Mouse (Mus musculus): ENCODE results near the gene Tmem210. TPM values are rescaled to one million over a fixed set of nuclear protein-coding genes. Genes with fewer than 3 reads are reported as not detected.

The Tmem210 gene
- total RNA-seq, 2 experiments from 2014 or later, result not detected

DNA sequence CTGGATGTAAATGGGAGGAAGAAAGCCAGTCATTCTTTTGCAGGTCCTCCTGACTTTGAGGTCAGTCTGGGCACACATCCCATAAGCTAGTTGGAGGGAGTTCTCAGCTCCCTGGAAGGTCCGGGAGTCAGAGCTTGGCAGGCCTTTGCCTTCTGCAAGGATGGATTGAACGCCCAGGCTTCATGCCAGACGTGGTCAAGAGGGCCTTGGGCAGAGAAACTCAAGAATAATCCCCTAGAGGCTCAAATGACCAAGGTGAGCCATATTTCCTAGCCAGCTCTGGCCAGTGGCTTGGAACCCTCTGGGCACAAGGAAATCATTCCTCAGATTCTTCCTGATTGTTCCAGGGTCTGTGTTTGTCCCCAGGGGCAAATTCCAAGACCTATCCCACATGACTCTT lies 23.1 kb upstream of the Tmem210 start:
- no peak for DNase-seq (ENCODE audit: low spot score in 2 of 2)

DNA sequence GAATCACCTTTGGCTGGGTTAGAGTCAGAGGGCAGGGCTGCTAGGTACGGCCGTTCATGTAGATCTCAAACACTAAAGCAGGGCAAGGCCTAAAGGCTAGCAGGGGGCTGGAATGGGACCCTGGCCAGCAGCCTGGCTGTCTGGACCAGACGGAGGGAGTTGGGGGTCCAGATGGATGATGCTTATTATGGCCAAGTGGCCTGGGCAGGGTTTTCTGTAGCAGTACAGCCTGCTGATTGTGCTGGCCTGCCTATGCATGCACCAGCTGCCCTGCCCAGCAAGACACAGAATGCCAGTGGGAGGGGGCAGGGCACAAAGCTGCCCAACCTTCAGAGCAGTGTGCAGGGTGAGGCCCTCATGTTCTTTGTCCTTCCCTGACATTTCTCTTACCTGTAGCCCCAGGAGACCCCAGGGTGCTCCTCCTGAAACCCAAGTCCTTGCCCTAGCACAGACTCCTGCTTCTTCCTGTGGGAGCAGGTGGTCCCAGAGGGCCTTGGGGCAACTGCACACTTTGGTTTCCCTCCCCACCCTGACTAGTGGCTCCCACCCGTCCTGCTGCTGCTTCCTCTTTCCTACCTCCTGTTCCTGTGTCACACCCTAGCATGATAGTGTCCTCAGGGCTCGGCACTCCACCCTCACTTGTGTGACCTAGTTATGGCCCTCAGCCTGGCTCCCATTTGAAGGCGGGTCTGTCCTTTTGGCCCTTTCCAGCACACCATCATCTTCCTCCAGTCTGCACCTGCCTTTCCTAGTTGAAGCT lies 21.9 kb upstream of the Tmem210 start:
- DNase-seq (ENCODE audit: low spot score in 2 of 2), result peak in 1 of 2 experiments; percentile 52

DNA sequence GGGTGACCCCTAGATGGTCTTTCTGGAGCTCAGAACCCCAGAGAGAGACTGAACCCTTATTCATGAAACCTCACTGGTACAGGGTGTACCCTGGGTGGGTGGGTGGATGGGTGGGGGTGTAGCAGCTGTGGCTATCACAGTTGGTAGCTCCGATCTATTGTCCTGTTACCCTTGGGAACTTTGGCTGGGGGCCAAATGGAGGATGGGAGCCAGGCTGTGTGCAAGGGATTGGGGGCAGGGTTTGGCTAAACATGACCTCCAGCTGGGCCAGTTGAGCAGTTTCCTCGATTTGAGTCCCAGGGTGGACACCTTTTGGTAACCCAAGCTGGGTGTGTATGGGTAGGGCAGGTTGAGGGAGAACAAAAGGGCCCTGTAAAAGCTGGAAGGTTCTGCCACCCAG lies 21.2 kb upstream of the Tmem210 start:
- DNase-seq (ENCODE audit: low spot score in 2 of 2), result peak in 1 of 2 experiments; percentile 65

GRCm38 (mm10) chr2:25267241-25267640 lies 20.7 kb upstream of the Tmem210 start:
- DNase-seq (ENCODE audit: low spot score in 2 of 2), result peak in 1 of 2 experiments; percentile 52

DNA sequence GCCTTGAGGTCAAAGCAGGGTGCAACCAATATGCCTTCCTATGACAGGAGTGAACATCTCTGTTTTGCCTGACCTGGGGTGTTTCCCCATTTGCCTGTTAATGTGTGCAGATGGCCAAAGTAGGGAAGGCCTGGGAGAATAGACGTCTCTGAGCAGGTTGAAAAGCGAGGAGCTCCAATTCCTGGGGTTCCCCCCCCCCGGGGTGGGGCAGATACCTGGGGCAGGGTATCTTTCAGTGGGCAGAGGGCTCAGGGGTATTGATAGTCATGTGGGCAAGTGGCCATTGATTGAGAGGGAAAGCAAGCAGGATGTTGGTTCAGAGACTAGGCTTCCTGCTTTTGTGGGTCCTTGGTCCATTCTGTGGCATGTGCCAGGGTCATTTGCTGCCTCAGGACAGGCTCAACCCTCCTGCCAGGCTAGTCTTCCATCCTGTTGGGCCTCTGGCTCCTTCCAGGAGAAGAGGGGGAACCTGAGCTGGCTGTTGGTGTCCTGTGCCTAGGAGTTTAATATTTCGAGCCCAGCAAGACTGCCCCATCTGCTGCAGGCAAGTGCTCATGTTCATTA lies 20.1 kb upstream of the Tmem210 start:
- no peak for DNase-seq (ENCODE audit: low spot score in 2 of 2)

DNA sequence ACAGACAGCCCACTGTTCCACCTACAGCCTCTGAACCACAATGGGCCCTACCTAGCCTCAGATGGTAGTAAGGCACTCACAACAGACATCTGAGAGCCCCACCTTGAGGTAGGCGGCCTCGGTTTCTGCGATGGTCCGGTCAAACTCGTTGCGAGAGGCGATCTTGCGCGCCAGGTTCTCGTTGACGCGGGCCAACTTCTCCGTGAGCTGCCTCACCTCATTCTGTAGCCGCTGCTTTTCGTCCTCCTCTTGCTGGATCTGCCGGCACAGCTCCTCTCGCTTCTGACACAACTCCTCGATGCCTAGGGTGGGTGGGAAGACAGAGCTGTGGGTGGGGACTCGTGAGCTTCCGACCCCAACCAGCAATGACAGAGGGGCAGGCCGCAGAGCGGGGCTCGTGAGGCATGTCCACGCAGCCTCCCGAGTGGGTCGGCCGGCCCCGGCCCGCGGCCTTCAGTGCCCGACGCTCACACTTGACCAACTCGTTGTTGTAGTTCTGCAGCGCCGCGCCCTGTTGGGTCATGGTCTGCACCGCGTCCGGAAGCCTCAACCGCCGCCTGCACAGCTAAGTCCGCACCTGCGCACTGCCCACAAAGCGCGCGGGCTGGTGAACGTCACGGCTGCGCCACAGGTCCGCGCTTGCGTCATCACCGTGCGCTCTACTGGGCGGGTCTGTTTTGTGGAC lies 16.0 kb upstream of the Tmem210 start, which contains the start of the genes Ssna1 and Anapc2:
Gene Ssna1, minus strand, starts transcription at position 612 of the 685 bp plus-strand sequence.
Gene Anapc2, plus strand, starts transcription at position 652 of the 685 bp plus-strand sequence.
- DNase-seq (ENCODE audit: low spot score in 2 of 2), result peak; percentile 96 to 98

GRCm38 (mm10) chr2:25272515-25272914 lies 15.4 kb upstream of the Tmem210 start:
- no peak for DNase-seq (ENCODE audit: low spot score in 2 of 2)

- no peak for DNase-seq (ENCODE audit: low spot score in 2 of 2)
These were observed 14.9 kb upstream of the Tmem210 start for GRCm38 (mm10) chr2:25273010-25273409.

GRCm38 (mm10) chr2:25278928-25279882 lies 8.7 kb upstream of the Tmem210 start:
- DNase-seq (ENCODE audit: low spot score in 2 of 2), result peak; percentile 77 to 89

GRCm38 (mm10) chr2:25285551-25285950 lies 2.4 kb upstream of the Tmem210 start:
- no peak for DNase-seq (ENCODE audit: low spot score in 2 of 2)

DNA sequence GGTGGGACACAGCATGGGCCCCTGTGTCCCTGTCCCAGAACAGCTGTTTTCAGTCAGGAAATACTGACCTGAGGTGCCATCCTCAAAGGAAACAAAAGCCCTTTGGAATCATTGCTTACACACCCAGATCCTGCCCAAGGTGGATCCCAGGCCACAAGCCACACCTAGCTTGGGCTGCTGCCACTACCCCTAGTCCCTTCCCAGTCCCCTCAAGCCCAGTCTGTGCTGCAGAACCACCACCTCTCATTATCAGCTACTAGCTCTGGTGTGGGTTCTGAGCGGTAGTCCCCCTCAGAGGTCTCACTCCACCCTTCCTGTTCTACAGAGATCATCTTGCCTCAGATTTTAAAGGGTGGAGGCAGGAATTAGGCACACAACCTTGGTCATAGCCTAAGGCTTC lies 1.6 kb upstream of the Tmem210 start:
- no peak for DNase-seq (ENCODE audit: low spot score in 2 of 2)

GRCm38 (mm10) chr2:25286837-25287636 lies 908 bp upstream of the Tmem210 start:
- peak; percentile 59 to 71 for DNase-seq (ENCODE audit: low spot score in 2 of 2)

GRCm38 (mm10) chr2:25288734-25289345 lies 895 bp downstream of the Tmem210 start:
- no peak for DNase-seq (ENCODE audit: low spot score in 2 of 2)

DNA sequence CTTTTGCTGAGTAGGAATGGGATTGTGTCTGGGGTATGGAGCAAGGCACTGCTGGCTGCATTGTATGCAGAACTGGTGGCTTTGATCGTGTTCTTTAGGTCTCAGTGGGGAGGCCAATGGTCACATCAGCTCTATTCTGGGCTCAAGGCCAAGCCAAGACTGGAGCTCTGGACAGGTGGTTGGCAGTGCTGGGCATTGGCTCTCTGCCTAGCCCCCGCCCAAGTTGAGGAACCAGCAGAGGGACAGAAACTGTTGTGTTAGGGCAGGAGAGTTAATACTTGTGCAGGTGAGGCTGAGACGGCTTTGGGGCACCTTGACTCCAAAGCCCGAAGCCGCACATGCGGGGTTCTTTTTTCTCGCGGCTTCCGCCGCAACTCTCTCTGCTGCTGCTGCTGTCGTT lies 1.7 kb downstream of the Tmem210 start, which contains the start of gene Lrrc26:
Gene Lrrc26, plus strand, starts transcription at position 265 of the 400 bp plus-strand sequence.
- peak in 1 of 2 experiments; percentile 37 for DNase-seq (ENCODE audit: low spot score in 2 of 2)

- DNase-seq (ENCODE audit: low spot score in 2 of 2), result peak; percentile 72 to 74
These were observed 2.3 kb downstream of the Tmem210 start for GRCm38 (mm10) chr2:25290101-25290815.

DNA sequence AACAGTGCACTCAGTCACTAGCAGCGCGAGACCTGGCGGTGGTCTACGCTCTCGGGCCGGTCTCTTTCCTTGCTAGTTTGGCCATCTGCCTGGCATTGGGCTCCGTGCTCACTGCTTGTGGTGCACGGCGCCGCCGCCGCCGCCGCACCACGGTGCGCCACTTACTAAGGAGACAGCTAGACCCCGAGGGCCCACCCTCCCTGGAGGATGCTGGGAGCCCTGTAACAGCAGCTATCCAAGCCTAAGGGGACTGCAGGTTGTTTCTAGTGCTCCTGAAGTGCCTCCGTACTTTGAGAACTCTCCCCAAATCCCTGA lies 2.8 kb downstream of the Tmem210 start:
- DNase-seq (ENCODE audit: low spot score in 2 of 2), result peak; percentile 57 to 62

DNA sequence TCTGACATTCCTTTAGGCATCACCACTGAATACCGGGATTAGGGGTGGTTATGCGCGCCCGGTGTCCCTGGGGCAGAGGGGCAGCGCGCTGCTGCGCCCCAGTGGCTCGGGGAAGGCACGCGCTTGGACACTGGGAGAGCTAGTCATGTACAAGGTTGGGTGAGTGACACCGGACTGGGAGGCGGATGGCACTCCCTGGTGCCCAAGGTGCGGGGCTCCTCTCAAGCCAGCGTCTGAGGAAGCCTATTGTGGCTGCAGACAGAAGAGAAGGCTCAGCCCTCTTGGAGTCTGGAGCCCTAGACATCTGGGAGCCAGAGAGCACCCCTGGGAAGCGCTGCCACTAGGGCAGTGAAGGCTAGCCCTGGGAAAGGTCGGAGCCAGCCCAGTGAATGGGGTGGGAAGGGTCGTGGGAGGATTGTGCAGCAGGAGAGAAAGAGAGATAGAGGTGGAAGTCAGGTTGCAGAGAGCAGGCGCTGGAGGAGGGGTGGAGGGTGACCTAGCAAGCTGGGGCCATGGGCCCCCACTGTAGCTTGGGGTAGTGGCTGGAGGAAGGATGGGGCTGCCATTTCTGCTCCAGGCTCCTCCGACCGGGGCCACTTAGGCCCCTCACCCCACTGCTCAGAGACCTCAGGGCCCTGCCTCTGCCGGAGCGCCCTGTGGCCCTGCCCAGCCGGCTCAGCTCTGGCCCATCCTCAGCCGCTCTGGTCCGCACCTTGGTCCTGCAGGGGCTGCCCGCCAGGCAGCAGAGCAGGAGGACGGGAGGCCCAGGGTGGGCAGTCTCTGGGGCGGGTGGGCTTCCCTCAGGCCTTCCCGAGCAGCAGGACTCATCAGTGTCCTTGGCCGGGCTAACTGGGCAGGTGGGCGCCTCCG lies 3.5 kb downstream of the Tmem210 start:
- no peak for DNase-seq (ENCODE audit: low spot score in 2 of 2)

DNA sequence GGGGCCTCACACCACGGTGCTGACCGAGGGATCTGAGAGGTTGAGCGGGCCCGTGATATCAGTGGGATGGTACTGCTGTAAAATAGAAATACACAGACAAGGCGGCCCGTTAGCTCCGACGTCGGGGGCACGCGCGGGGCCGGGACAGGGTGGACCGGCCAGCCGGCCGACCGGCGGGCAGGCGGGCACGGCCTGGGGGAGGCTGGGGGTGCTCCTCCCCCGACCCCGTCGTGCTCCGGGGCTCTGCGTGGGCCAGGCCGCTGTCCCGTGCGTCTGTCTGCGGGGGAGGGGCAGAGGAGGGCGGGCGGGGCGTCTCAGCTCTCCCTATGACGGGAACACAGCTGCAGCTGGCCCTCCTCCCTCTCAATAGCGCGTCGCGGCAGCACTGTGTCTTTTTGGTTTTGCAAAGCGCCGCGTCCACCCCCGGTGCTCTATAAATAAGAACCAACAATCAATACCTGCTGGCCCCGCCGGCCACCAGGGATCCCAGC lies 4.2 kb downstream of the Tmem210 start:
- no peak for DNase-seq (ENCODE audit: low spot score in 2 of 2)
